Mouse (Mus musculus): ENCODE measurements around the gene Ppp1r12b. TPM values are rescaled to one million over a fixed set of nuclear protein-coding genes. Genes with fewer than 3 reads are reported as not detected.

The Ppp1r12b gene
- total and polyA plus RNA-seq, 3 experiments, result 0.64 to 1.8 (median 1.6) TPM

DNA sequence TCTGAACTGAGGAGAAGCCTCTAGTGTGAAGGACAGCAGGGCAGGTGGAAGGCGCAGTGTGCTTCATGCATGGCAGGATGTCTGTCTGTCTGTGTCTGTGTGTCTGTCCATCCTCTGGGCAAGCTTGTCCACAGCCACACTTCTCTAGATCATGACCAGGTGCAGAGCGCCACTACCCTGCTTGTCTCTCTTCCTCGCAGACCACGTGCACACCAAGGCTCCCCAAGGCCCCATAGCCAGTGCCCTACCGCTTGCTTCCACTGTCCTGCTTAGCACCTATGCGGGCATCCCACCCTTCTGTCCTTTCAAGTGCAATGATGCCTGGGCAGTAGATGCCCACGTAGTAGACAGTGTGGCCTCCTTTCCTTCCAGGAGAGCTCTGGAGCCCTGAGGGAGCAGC is 229.3 kb downstream of the Ppp1r12b start:
- Histone ChIP-seq H3K9ac (ENCODE audit: insufficient read depth, low read depth) (no peak overlapping the region), H3K27me3 (replicated peaks) (peaks cover 88% of the 10 kb centered on the region), H3K4me3 (replicated peaks in 1 of 3; ENCODE audit: low read depth in 2 of 3, low read length in 2 of 3, poor library complexity in 1 of 3) (no peak overlapping the region), H3K79me2 (replicated peaks; ENCODE audit: control insufficient read depth, extremely low read depth, insufficient read depth, poor library complexity, severe bottlenecking) (no peaks in the 10 kb centered on the region), H3K36me3 (replicated peaks in 1 of 2; ENCODE audit: control insufficient read depth in 1 of 2, insufficient read depth in 1 of 2, low read length in 1 of 2) (no peaks in the 10 kb centered on the region), H3K4me1 (ENCODE audit: control insufficient read depth in 1 of 2, insufficient read depth in 2 of 2) (0 out of 4 replicates have a peak, but pooled peaks cover 0 to 3% of the 10 kb centered on the region in 2 experiments), H3K9me3 (replicated peaks; ENCODE audit: low read length) (no peaks in the 10 kb centered on the region), H3K27ac (ENCODE audit: insufficient read depth, low read depth) (no peak overlapping the region), H3K4me2 (ENCODE audit: insufficient read depth, low read depth, poor library complexity, severe bottlenecking) (no peak overlapping the region)
- no peak for DNase-seq (ENCODE audit: extremely low read depth)
- dilution Hi-C loops (cut with MboI; ENCODE audit: extremely low pct_ligation_motif_present, extremely low pct_unique_long_range_greater_than_20kb, low sequenced_read_pairs), result no loop called here
- in situ Hi-C loops (cut with MboI; ENCODE audit: low pct_ligation_motif_present, low pct_unique_long_range_greater_than_20kb, low sequenced_read_pairs), result no loop called here
- TF ChIP-seq ELF1 (IDR thresholded peaks at IDR 0.05; ENCODE audit: low read depth, low read length) (no peak), JUND (conservative IDR thresholded peaks at IDR 0.05; ENCODE audit: low read depth, low read length) (no peak), CTCF (conservative IDR thresholded peaks at IDR 0.05 in 1 of 2, IDR thresholded peaks at IDR 0.05 in 1 of 2; ENCODE audit: low read depth in 2 of 2, low read length in 2 of 2) (no peak), KAT2A (IDR thresholded peaks at IDR 0.05; ENCODE audit: insufficient replicate concordance, low read length) (no peak), MAZ (IDR thresholded peaks at IDR 0.05; ENCODE audit: low read depth, low read length) (no peak), HCFC1 (IDR thresholded peaks at IDR 0.05; ENCODE audit: low read depth, low read length) (no peak), EP300 (IDR thresholded peaks at IDR 0.05; ENCODE audit: low read length) (no peak), SIN3A (IDR thresholded peaks at IDR 0.05; ENCODE audit: low read length) (no peak), BHLHE40 (IDR thresholded peaks at IDR 0.05; ENCODE audit: low read depth, low read length) (no peak), USF1 (IDR thresholded peaks at IDR 0.05; ENCODE audit: low read depth, low read length) (no peak), ZMIZ1 (IDR thresholded peaks at IDR 0.05; ENCODE audit: low read depth, low read length) (no peak), NELFE (IDR thresholded peaks at IDR 0.05; ENCODE audit: low read depth, low read length) (no peak), MAFK (IDR thresholded peaks at IDR 0.05; ENCODE audit: insufficient replicate concordance, low read length) (no peak), TCF12 (IDR thresholded peaks at IDR 0.05; ENCODE audit: low read depth, low read length) (no peak), IRF4 (IDR thresholded peaks at IDR 0.05; ENCODE audit: low read depth, low read length) (no peak), CHD2 (IDR thresholded peaks at IDR 0.05; ENCODE audit: low read length) (no peak), UBTF (IDR thresholded peaks at IDR 0.05; ENCODE audit: low read depth, low read length) (no peak), JUN (IDR thresholded peaks at IDR 0.05; ENCODE audit: insufficient read depth, low read depth, low read length) (no peak), TBP (conservative IDR thresholded peaks at IDR 0.05; ENCODE audit: low read depth, low read length) (no peak), MEF2A (IDR thresholded peaks at IDR 0.05; ENCODE audit: borderline replicate concordance, low read depth, low read length) (no peak)

DNA sequence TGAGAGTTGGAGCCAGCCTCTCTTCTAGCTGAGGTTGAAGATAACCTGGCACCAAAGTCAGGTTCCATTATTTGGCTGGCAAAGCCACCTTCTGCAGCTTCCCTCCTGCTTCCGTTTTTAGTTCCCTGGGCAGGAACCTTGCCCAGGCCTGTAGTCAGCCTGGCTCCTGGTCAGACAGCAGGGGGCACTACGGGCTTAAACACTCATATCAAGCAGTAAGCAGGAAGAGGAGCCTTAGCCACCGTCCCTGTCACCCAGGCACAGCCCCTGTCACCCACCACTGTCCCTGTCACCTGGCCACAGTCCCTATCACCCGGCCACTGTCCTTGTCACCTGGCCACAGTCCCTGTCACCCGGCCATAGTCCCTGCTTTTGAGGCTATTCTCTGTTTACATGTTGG is 230.5 kb downstream of the Ppp1r12b start:
- Histone ChIP-seq H3K4me1 (ENCODE audit: control insufficient read depth in 1 of 2, insufficient read depth in 2 of 2) (0 out of 4 replicates have a peak, but pooled peaks cover 3% of the 10 kb centered on the region in 2 experiments), H3K9ac (ENCODE audit: insufficient read depth, low read depth) (no peak overlapping the region), H3K4me2 (ENCODE audit: insufficient read depth, low read depth, poor library complexity, severe bottlenecking) (no peak overlapping the region), H3K4me3 (replicated peaks in 1 of 3; ENCODE audit: low read depth in 2 of 3, low read length in 2 of 3, poor library complexity in 1 of 3) (no peak overlapping the region), H3K27ac (ENCODE audit: insufficient read depth, low read depth) (no peak overlapping the region), H3K79me2 (replicated peaks; ENCODE audit: control insufficient read depth, extremely low read depth, insufficient read depth, poor library complexity, severe bottlenecking) (no peaks in the 10 kb centered on the region), H3K36me3 (replicated peaks in 1 of 2; ENCODE audit: control insufficient read depth in 1 of 2, insufficient read depth in 1 of 2, low read length in 1 of 2) (no peaks in the 10 kb centered on the region), H3K9me3 (replicated peaks; ENCODE audit: low read length) (no peaks in the 10 kb centered on the region), H3K27me3 (replicated peaks) (peaks cover 89% of the 10 kb centered on the region)
- dilution Hi-C loops (cut with MboI; ENCODE audit: extremely low pct_ligation_motif_present, extremely low pct_unique_long_range_greater_than_20kb, low sequenced_read_pairs) (no loop called here), in situ Hi-C loops (cut with MboI; ENCODE audit: low pct_ligation_motif_present, low pct_unique_long_range_greater_than_20kb, low sequenced_read_pairs) (no loop called here)
- TF ChIP-seq MEF2A (IDR thresholded peaks at IDR 0.05; ENCODE audit: borderline replicate concordance, low read depth, low read length) (no peak), CTCF (conservative IDR thresholded peaks at IDR 0.05 in 1 of 2, IDR thresholded peaks at IDR 0.05 in 1 of 2; ENCODE audit: low read depth in 2 of 2, low read length in 2 of 2) (peak; percentile 19 to 68; a peak in 2 of 4 replicates), ZC3H11A (IDR thresholded peaks at IDR 0.05; ENCODE audit: low read depth, low read length) (no peak), RAD21 (IDR thresholded peaks at IDR 0.05; ENCODE audit: low read depth, low read length) (peak; percentile 59), JUN (IDR thresholded peaks at IDR 0.05; ENCODE audit: insufficient read depth, low read depth, low read length) (no peak), ZMIZ1 (IDR thresholded peaks at IDR 0.05; ENCODE audit: low read depth, low read length) (no peak), USF2 (conservative IDR thresholded peaks at IDR 0.05; ENCODE audit: low read depth, low read length) (no peak), SMC3 (IDR thresholded peaks at IDR 0.05; ENCODE audit: low read depth, low read length) (peak; percentile 66), NELFE (IDR thresholded peaks at IDR 0.05; ENCODE audit: low read depth, low read length) (no peak), ELF1 (IDR thresholded peaks at IDR 0.05; ENCODE audit: low read depth, low read length) (peak; percentile 44; the same call in 1 of the 2 replicates), TBP (conservative IDR thresholded peaks at IDR 0.05; ENCODE audit: low read depth, low read length) (no peak), BHLHE40 (IDR thresholded peaks at IDR 0.05; ENCODE audit: low read depth, low read length) (no peak)
- DNase-seq (ENCODE audit: extremely low read depth), result peak; percentile 39

All from CH12.LX (cell line).